Comparison of ENCODE assay signal across 16 mouse cellular contexts in genomic region chr19:17354362-17354761, GRCm38 (mm10). TPM values are rescaled to one million over a fixed set of nuclear protein-coding genes. Genes with fewer than 3 reads are reported as not detected.
DNase-seq lines count a peak whose midpoint lies in the region; ATAC-seq and TF ChIP-seq lines count a peak whose summit lies in the region.
"Had no signal": no experiment of that assay in that cellular context is flagged by ENCODE, and none has a peak within 500 bp of the region (broad histone marks: within the 10 kb centered on the region; RNA-seq: fewer than 3 reads in every experiment).

No protein-coding gene starts in this region.

- no peak for DNase-seq in heart, postnatal 36 days
- DNase-seq in lung, postnatal 0 days (ENCODE audit: low spot score) = no peak
- DNase-seq in lung, postnatal 14 days = no peak
- DNase-seq in liver, embryonic 11.5 days (ENCODE audit: low spot score) = no peak
- no peak for DNase-seq in stomach, postnatal 0 days (ENCODE audit: low spot score)
- DNase-seq in left cerebral cortex, postnatal 25 days (ENCODE audit: low spot score in 2 of 2) = no peak
- DNase-seq: adrenal gland, postnatal 36 days; kidney, adult 11 months; lung, adult 18-20 months had no signal

- no peak for TF ChIP-seq EP300 in lung, postnatal 0 days (IDR thresholded peaks at IDR 0.05)
- TF ChIP-seq EP300 in stomach, postnatal 0 days (optimal IDR thresholded peaks at IDR 0.05) = no peak

- peak overlapping the region; percentile 75 for H3K4me3 ChIP-seq in heart, embryonic 13.5 days
- no peak overlapping the region for H3K4me3 ChIP-seq in lung, postnatal 0 days (ENCODE audit: low read depth, low read length)
- peak overlapping the region; percentile 86 for H3K4me3 ChIP-seq in liver, embryonic 11.5 days (ENCODE audit: low read depth, low read length)
- H3K4me3 ChIP-seq in stomach, postnatal 0 days (ENCODE audit: low read depth, low read length) = no peak overlapping the region
- H3K4me3 ChIP-seq: embryonic facial prominence, embryonic 15.5 days; hindbrain, embryonic 13.5 days; left cerebral cortex, adult 2 months had no signal

- peak overlapping the region; percentile 69 for H3K27ac ChIP-seq in heart, embryonic 13.5 days (replicated peaks)
- no peak overlapping the region for H3K27ac ChIP-seq in lung, postnatal 0 days (ENCODE audit: low read length)
- H3K27ac ChIP-seq in liver, embryonic 11.5 days (ENCODE audit: low read depth, low read length) = peak overlapping the region; percentile 65; the same call in 1 of the 2 replicates
- no peak overlapping the region for H3K27ac ChIP-seq in stomach, postnatal 0 days (replicated peaks)
- H3K27ac ChIP-seq: embryonic facial prominence, embryonic 15.5 days; hindbrain, embryonic 13.5 days; left cerebral cortex, adult 2 months had no signal

- ATAC-seq in heart, embryonic 13.5 days (ENCODE audit: extremely low read depth, insufficient number of reproducible peaks, low FRiP score, low TSS enrichment) = no peak
- ATAC-seq in lung, postnatal 0 days = no peak
- 0 out of 2 replicates have a peak, but pooled peaks have one; percentile 39 for ATAC-seq in liver, embryonic 11.5 days (replicated peaks; ENCODE audit: low FRiP score)
- ATAC-seq in stomach, postnatal 0 days (ENCODE audit: low FRiP score, low TSS enrichment) = no peak
- no peak for ATAC-seq in granulocyte monocyte progenitor cell, adult 5-6 weeks (replicated peaks; ENCODE audit: poor library complexity, severe bottlenecking)
- ATAC-seq: forebrain, embryonic 16.5 days had no signal

- 42% methylated on average over 4 of the region's 4 CpGs for WGBS in heart, embryonic 13.5 days
- WGBS in lung, postnatal 0 days = 61% methylated on average over 4 of the region's 4 CpGs
- 64% methylated on average over 4 of the region's 4 CpGs for WGBS in liver, embryonic 11.5 days
- WGBS in stomach, postnatal 0 days = 62% methylated on average over 4 of the region's 4 CpGs

- H3K4me2 ChIP-seq in heart, embryonic 13.5 days = peak overlapping the region; percentile 79
- H3K4me2 ChIP-seq in lung, postnatal 0 days (replicated peaks; ENCODE audit: low read depth, low read length) = 0 out of 2 replicates have a peak overlapping the region, but pooled peaks have one; percentile 11
- peak overlapping the region; percentile 69 for H3K4me2 ChIP-seq in liver, embryonic 11.5 days
- H3K4me2 ChIP-seq in stomach, postnatal 0 days (replicated peaks; ENCODE audit: low read depth) = peak overlapping the region; percentile 70; the same call in 1 of the 2 replicates
- H3K4me2 ChIP-seq: embryonic facial prominence, embryonic 15.5 days; hindbrain, embryonic 13.5 days; midbrain, embryonic 11.5 days had no signal

- H3K36me3 ChIP-seq in heart, embryonic 13.5 days = 0 out of 2 replicates have a peak, but pooled peaks cover 3% of the 10 kb centered on the region
- no peaks in the 10 kb centered on the region for H3K36me3 ChIP-seq in lung, postnatal 0 days (ENCODE audit: insufficient read depth, low read length)
- no peaks in the 10 kb centered on the region for H3K36me3 ChIP-seq in liver, embryonic 11.5 days (ENCODE audit: control insufficient read depth, insufficient read depth, low read length)
- H3K36me3 ChIP-seq in stomach, postnatal 0 days (ENCODE audit: control insufficient read depth, insufficient read depth, low read length) = no peaks in the 10 kb centered on the region
- H3K36me3 ChIP-seq: embryonic facial prominence, embryonic 15.5 days; hindbrain, embryonic 13.5 days had no signal

- H3K9ac ChIP-seq in heart, embryonic 13.5 days = peak overlapping the region; percentile 67
- H3K9ac ChIP-seq in lung, postnatal 0 days (replicated peaks; ENCODE audit: low read depth) = no peak overlapping the region
- peak overlapping the region; percentile 84 for H3K9ac ChIP-seq in liver, embryonic 11.5 days (ENCODE audit: low read depth, low read length)
- no peak overlapping the region for H3K9ac ChIP-seq in stomach, postnatal 0 days (ENCODE audit: low read length)
- H3K9ac ChIP-seq: embryonic facial prominence, embryonic 15.5 days; hindbrain, embryonic 13.5 days had no signal

- H3K27me3 ChIP-seq in heart, embryonic 13.5 days (replicated peaks) = 0 out of 2 replicates have a peak, but pooled peaks cover 6% of the 10 kb centered on the region
- H3K27me3 ChIP-seq in lung, postnatal 0 days (replicated peaks; ENCODE audit: insufficient read depth, low read length) = 0 out of 2 replicates have a peak, but pooled peaks cover 3% of the 10 kb centered on the region
- H3K27me3 ChIP-seq in liver, embryonic 11.5 days (replicated peaks; ENCODE audit: control insufficient read depth, insufficient read depth, low read length) = peaks cover 2% of the 10 kb centered on the region; the same call in 1 of the 2 replicates
- H3K27me3 ChIP-seq in stomach, postnatal 0 days (ENCODE audit: control insufficient read depth, insufficient read depth, low read length) = no peaks in the 10 kb centered on the region

- H3K4me1 ChIP-seq in heart, embryonic 13.5 days = peaks cover 43% of the 10 kb centered on the region
- no peaks in the 10 kb centered on the region for H3K4me1 ChIP-seq in lung, postnatal 0 days (ENCODE audit: insufficient read depth, low read depth, low read length)
- peaks cover 46% of the 10 kb centered on the region for H3K4me1 ChIP-seq in liver, embryonic 11.5 days (replicated peaks; ENCODE audit: control insufficient read depth, insufficient read depth, low read length)
- H3K4me1 ChIP-seq in stomach, postnatal 0 days (replicated peaks; ENCODE audit: control insufficient read depth, insufficient read depth) = no peaks in the 10 kb centered on the region

- no peaks in the 10 kb centered on the region for H3K9me3 ChIP-seq in heart, embryonic 13.5 days
- H3K9me3 ChIP-seq in lung, postnatal 0 days (ENCODE audit: low read length) = no peaks in the 10 kb centered on the region
- H3K9me3 ChIP-seq in liver, embryonic 11.5 days (ENCODE audit: control insufficient read depth, low read length) = no peaks in the 10 kb centered on the region
- no peaks in the 10 kb centered on the region for H3K9me3 ChIP-seq in stomach, postnatal 0 days (ENCODE audit: control insufficient read depth, low read length)
- H3K9me3 ChIP-seq: embryonic facial prominence, embryonic 15.5 days; hindbrain, embryonic 13.5 days had no signal

- TF ChIP-seq CTCF in lung, postnatal 0 days (IDR thresholded peaks at IDR 0.05) = no peak
- TF ChIP-seq CTCF in stomach, postnatal 0 days (IDR thresholded peaks at IDR 0.05; ENCODE audit: low read depth) = no peak

- intact Hi-C loops in heart, postnatal 36 days (cut with DNase I) = no loop called here
- intact Hi-C loops in left cerebral cortex, postnatal 25 days (cut with DNase I) = no loop called here

RNA-seq across cellular contexts. Expression of gene Gcnt1, which starts 18.3 kb away (rescaled TPM):
- polyA plus RNA-seq in heart, embryonic 13.5 days (2015; fragmentation: Nextera tagmentation; extraction: Ambion mirVana) = 6.9 and 7.4 TPM in 2 replicates
- total RNA-seq in heart, postnatal 36 days (2021) = 10 to 100 TPM; 13.2 to 17.8 TPM
- 2.6 and 2.7 TPM in 2 replicates for polyA plus RNA-seq in lung, postnatal 0 days (2015; fragmentation: Nextera tagmentation; extraction: Ambion mirVana)
- 26.0 and 28.8 TPM in 2 replicates for polyA plus RNA-seq in liver, embryonic 11.5 days (2014; fragmentation: Nextera tagmentation; extraction: Ambion mirVana)
- 1.4 and 1.5 TPM in 2 replicates for polyA plus RNA-seq in stomach, postnatal 0 days (2015; fragmentation: Nextera tagmentation; extraction: Ambion mirVana)
- total RNA-seq in left cerebral cortex, postnatal 25 days (2021) = 1 to 10 TPM; 2.0 to 2.3 TPM
- total RNA-seq in granulocyte monocyte progenitor cell, adult 5-6 weeks (2014; fragmentation: Nextera tagmentation) = 18.2 and 22.2 TPM in 2 replicates
- total RNA-seq in granulocyte monocyte progenitor cell, adult 5-6 weeks (2017) = 27.4 and 29.9 TPM in 2 replicates

RNA-seq across cellular contexts. Expression of gene Rfk, which starts 39.5 kb away (rescaled TPM):
- 70.3 and 70.6 TPM in 2 replicates for polyA plus RNA-seq in heart, embryonic 13.5 days (2015; fragmentation: Nextera tagmentation; extraction: Ambion mirVana)
- total RNA-seq in heart, postnatal 36 days (2021) = 10 to 100 TPM; 66.1 to 74.6 TPM
- polyA plus RNA-seq in lung, postnatal 0 days (2015; fragmentation: Nextera tagmentation; extraction: Ambion mirVana) = 77.4 and 93.0 TPM in 2 replicates
- 86.0 and 88.3 TPM in 2 replicates for polyA plus RNA-seq in liver, embryonic 11.5 days (2014; fragmentation: Nextera tagmentation; extraction: Ambion mirVana)
- 145 and 153 TPM in 2 replicates for polyA plus RNA-seq in stomach, postnatal 0 days (2015; fragmentation: Nextera tagmentation; extraction: Ambion mirVana)
- total RNA-seq in left cerebral cortex, postnatal 25 days (2021) = 10 to 100 TPM; 62.4 to 64.0 TPM
- 32.9 and 41.9 TPM in 2 replicates for total RNA-seq in granulocyte monocyte progenitor cell, adult 5-6 weeks (2014; fragmentation: Nextera tagmentation)
- 23.2 and 27.1 TPM in 2 replicates for total RNA-seq in granulocyte monocyte progenitor cell, adult 5-6 weeks (2017)

Comparison
In these comparisons a context has a peak if more than half of its experiments do, and no peak if none do; other contexts are left out.
1. H3K27ac ChIP-seq: peak in heart, embryonic 13.5 days (single experiment) and liver, embryonic 11.5 days (single experiment); none in lung, postnatal 0 days (single experiment) and stomach, postnatal 0 days (single experiment).
2. H3K4me2 ChIP-seq: peak in every context shown above with its lines; median percentile 79 in heart, embryonic 13.5 days; 70 in stomach, postnatal 0 days; 69 in liver, embryonic 11.5 days; 11 in lung, postnatal 0 days.
3. H3K4me3 ChIP-seq: peak in heart, embryonic 13.5 days (single experiment) and liver, embryonic 11.5 days (single experiment); none in lung, postnatal 0 days (single experiment) and stomach, postnatal 0 days (single experiment).
4. H3K9ac ChIP-seq: peak in heart, embryonic 13.5 days (single experiment) and liver, embryonic 11.5 days (single experiment); none in lung, postnatal 0 days (single experiment) and stomach, postnatal 0 days (single experiment).